In the genomic region with DNA sequence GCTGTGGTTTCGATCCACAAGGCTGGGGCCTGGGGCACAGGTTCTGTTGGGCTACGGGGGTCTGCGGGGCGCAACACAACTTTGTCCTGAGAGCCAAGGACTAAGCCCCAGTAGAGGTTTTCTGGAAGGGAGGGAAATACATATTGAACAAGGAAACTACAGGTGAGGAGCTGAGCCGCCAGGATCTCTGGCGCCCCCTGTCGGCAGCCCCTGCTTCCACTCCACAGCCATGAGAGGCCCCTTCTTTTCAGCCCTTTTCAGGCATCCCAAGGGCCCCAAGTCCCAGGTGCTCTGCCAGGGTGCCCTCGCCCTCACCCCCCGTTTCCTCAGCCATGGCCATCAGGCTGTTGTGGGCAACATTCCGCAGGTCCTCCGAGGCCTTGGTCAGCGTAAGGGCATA, we compare ENCODE assay signal across 9 mouse cellular contexts. TPM values are rescaled to one million over a fixed set of nuclear protein-coding genes. Genes with fewer than 3 reads are reported as not detected.
DNase-seq lines count a peak whose midpoint lies in the region; ATAC-seq lines count a peak whose summit lies in the region.
"Not testable (repeated sequence)": the region's sequence is repeated elsewhere in the genome, so short reads cannot be mapped to it uniquely, and the experiment has no call there.
"Had no signal": no experiment of that assay in that cellular context is flagged by ENCODE, and none has a peak within 500 bp of the region (broad histone marks: within the 10 kb centered on the region; RNA-seq: fewer than 3 reads in every experiment).

No protein-coding gene starts in this region.

- not testable (repeated sequence) for H3K4me1 ChIP-seq in intestine, embryonic 14.5 days (replicated peaks; ENCODE audit: control insufficient read depth, insufficient read depth, low read length); limb, embryonic 10.5 days

- 63% methylated on average over 12 of the region's 12 CpGs for WGBS in intestine, embryonic 14.5 days
- 60% methylated on average over 12 of the region's 12 CpGs for WGBS in limb, embryonic 10.5 days

- DNase-seq in 416B (ENCODE audit: low read depth) (peak; percentile 28), ZHBTc4 (ENCODE audit: low read depth, low spot score) (peak; percentile 76)
- peak; percentile 27 for DNase-seq in cerebellum, adult 8-10 months
- peak; percentile 24 to 29 for DNase-seq in frontal cortex, postnatal 36 days (ENCODE audit: low spot score in 2 of 2)
- peak; percentile 70 for DNase-seq in intestine, embryonic 14.5 days (ENCODE audit: low spot score)
- DNase-seq in limb, embryonic 10.5 days (ENCODE audit: low spot score) = peak; percentile 62
- peak; percentile 57 for DNase-seq in naive thymus-derived CD4-positive, alpha-beta T cell, adult 2 months (ENCODE audit: low read depth)
- DNase-seq in splenic B cell, adult 2 months (ENCODE audit: low read depth, low spot score) = peak; percentile 53

- not testable (repeated sequence) for H3K27me3 ChIP-seq in intestine, embryonic 14.5 days (replicated peaks; ENCODE audit: control insufficient read depth, insufficient read depth, low read length); limb, embryonic 10.5 days (ENCODE audit: low read depth, poor library complexity, severe bottlenecking); splenic B cell, adult 2 months (ENCODE audit: control insufficient read depth, insufficient read depth, low read length, poor library complexity, severe bottlenecking)

- not testable (repeated sequence) for H3K36me3 ChIP-seq in intestine, embryonic 14.5 days (ENCODE audit: control insufficient read depth, insufficient read depth, low read length); limb, embryonic 10.5 days; splenic B cell, adult 2 months (ENCODE audit: control insufficient read depth, insufficient read depth, low read length, poor library complexity, severe bottlenecking)

- not testable (repeated sequence) for H3K9me3 ChIP-seq in intestine, embryonic 14.5 days (ENCODE audit: control insufficient read depth, low read length); limb, embryonic 10.5 days (replicated peaks)

- H3K27ac ChIP-seq in intestine, embryonic 14.5 days (ENCODE audit: low read depth); limb, embryonic 10.5 days: not testable (repeated sequence)

- H3K9ac ChIP-seq in intestine, embryonic 14.5 days (ENCODE audit: low read length) = not testable (repeated sequence)

- ATAC-seq in intestine, embryonic 14.5 days (replicated peaks; ENCODE audit: low FRiP score, low TSS enrichment, low read depth) = not testable (repeated sequence)

- not testable (repeated sequence) for H3K4me2 ChIP-seq in intestine, embryonic 14.5 days (ENCODE audit: low read length)

- H3K4me3 ChIP-seq in intestine, embryonic 14.5 days (ENCODE audit: low read depth, low read length); limb, embryonic 10.5 days: not testable (repeated sequence)

RNA-seq across cellular contexts. Expression of a gene that starts 9.4 kb away (rescaled TPM):
- polyA plus RNA-seq in intestine, embryonic 14.5 days (2014; fragmentation: Nextera tagmentation; extraction: Ambion mirVana) = not detected in 2 replicates
- polyA plus RNA-seq in limb, embryonic 10.5 days (2016; fragmentation: Nextera tagmentation; extraction: Ambion mirVana) = not detected in 2 replicates
- polyA plus RNA-seq: forebrain, embryonic 13.5 days had no signal

RNA-seq across cellular contexts. Expression of a gene that starts 23.0 kb away (rescaled TPM):
- polyA plus RNA-seq in intestine, embryonic 14.5 days (2014; fragmentation: Nextera tagmentation; extraction: Ambion mirVana) = 22.0 and 25.8 TPM in 2 replicates
- polyA plus RNA-seq in limb, embryonic 10.5 days (2016; fragmentation: Nextera tagmentation; extraction: Ambion mirVana) = 23.3 and 28.6 TPM in 2 replicates

RNA-seq across cellular contexts. Expression of a gene that starts 23.1 kb away (rescaled TPM):
- polyA plus RNA-seq in intestine, embryonic 14.5 days (2014; fragmentation: Nextera tagmentation; extraction: Ambion mirVana) = 58.2 and 63.4 TPM in 2 replicates
- polyA plus RNA-seq in limb, embryonic 10.5 days (2016; fragmentation: Nextera tagmentation; extraction: Ambion mirVana) = 77.5 and 83.5 TPM in 2 replicates

RNA-seq across cellular contexts. Expression of a gene that starts 36.3 kb away (rescaled TPM):
- 42.0 and 45.9 TPM in 2 replicates for polyA plus RNA-seq in intestine, embryonic 14.5 days (2014; fragmentation: Nextera tagmentation; extraction: Ambion mirVana)
- polyA plus RNA-seq in limb, embryonic 10.5 days (2016; fragmentation: Nextera tagmentation; extraction: Ambion mirVana) = 57.5 and 65.0 TPM in 2 replicates

RNA-seq across cellular contexts. Expression of a gene that starts 36.4 kb away (rescaled TPM):
- polyA plus RNA-seq in intestine, embryonic 14.5 days (2014; fragmentation: Nextera tagmentation; extraction: Ambion mirVana) = 121 and 123 TPM in 2 replicates
- 151 and 155 TPM in 2 replicates for polyA plus RNA-seq in limb, embryonic 10.5 days (2016; fragmentation: Nextera tagmentation; extraction: Ambion mirVana)
